Mouse (Mus musculus) bone marrow, adult 2 months (tissue): Measurements from ENCODE around the gene Rnf41. TPM values are rescaled to one million over a fixed set of nuclear protein-coding genes. Genes with fewer than 3 reads are reported as not detected.

Experiments
- H3K27ac ChIP-seq: fragments of 200-500 bp; 2 replicates; pipeline ENCODE4 v1.5.1; 2012; ENCODE audit warnings: low read depth, mild to moderate bottlenecking, control low read depth, inconsistent platforms, low read length; ENCODE audit not compliant: control insufficient read depth, poor library complexity, insufficient read depth
- H3K4me1 ChIP-seq: fragments of 200-500 bp; 2 replicates; pipeline ENCODE4 v1.6.1; 2011; ENCODE audit warnings: low read length; ENCODE audit not compliant: control insufficient read depth, insufficient read depth
- H3K4me3 ChIP-seq: fragments of 200-500 bp; replicated peaks from 2 replicates; pipeline ENCODE3; 2011; ENCODE audit warnings: mild to moderate bottlenecking, low read depth, low read length, control low read depth; ENCODE audit not compliant: control insufficient read depth
- CTCF ChIP-seq: fragments of 200-500 bp; IDR thresholded peaks from 2 replicates; pipeline ENCODE4 v1.5.1; 2011; ENCODE audit warnings: low read length, control low read depth; ENCODE audit not compliant: control insufficient read depth, insufficient read depth
- POLR2A ChIP-seq: fragments of 200-500 bp; IDR thresholded peaks from 2 replicates; pipeline ENCODE4 v1.6.1; 2011; ENCODE audit warnings: low read depth, mild to moderate bottlenecking, control low read depth, low read length, borderline replicate concordance; ENCODE audit not compliant: control insufficient read depth
- WGBS: fragments of 180-500 bp; shearing (Covaris S2); methylation state at CpG from one replicate; pipeline ENCODE4 v1.1.7; 2018; 5-methylcytosine and 5-hydroxymethylcytosine counted together
- polyA plus RNA-seq: library from polyadenylated mRNA; stranded (reverse); fragments of >200 nt; gene quantifications from 2 replicates; pipeline ENCODE4 v1.2.4, GENCODE M21; 2011; ENCODE audit warnings: low replicate concordance; ENCODE audit not compliant: missing spikeins, insufficient read depth, insufficient read length

Rnf41 gene
- polyA plus RNA-seq, 1 experiment, result 17.3 TPM

GRCm38 (mm10) chr10:128460270-128460630, 48.8 kb downstream of the Rnf41 start:
- H3K4me1 ChIP-seq, result no peaks in the 10 kb centered on the region
- H3K4me3 ChIP-seq, result peak overlapping the region; percentile 41
- 9% methylated on average over 5 of the region's 5 CpGs for WGBS
- no peak for TF ChIP-seq CTCF
- no peak overlapping the region for H3K27ac ChIP-seq

GRCm38 (mm10) chr10:128474366-128474765, 62.9 kb downstream of the Rnf41 start:
- H3K4me1 ChIP-seq, result no peaks in the 10 kb centered on the region
- 90% methylated on average over 12 of the region's 12 CpGs for WGBS
- TF ChIP-seq CTCF (no peak), POLR2A (no peak)
- no peak overlapping the region for H3K4me3 ChIP-seq
- H3K27ac ChIP-seq, result no peak overlapping the region

- 85% methylated on average over 7 of the region's 7 CpGs for WGBS
- Histone ChIP-seq H3K4me1 (peaks cover 1% of the 10 kb centered on the region; the same call in 1 of the 2 replicates), H3K4me3 (no peak overlapping the region), H3K27ac (no peak overlapping the region)
- TF ChIP-seq POLR2A (no peak), CTCF (no peak)
Measured at GRCm38 (mm10) chr10:128486370-128486769, 74.9 kb downstream of the Rnf41 start.

GRCm38 (mm10) chr10:128487861-128488712, 76.6 kb downstream of the Rnf41 start:
- H3K27ac ChIP-seq, result no peak overlapping the region
- 92% methylated on average over 22 of the region's 22 CpGs for WGBS
- no peak overlapping the region for H3K4me3 ChIP-seq
- peaks cover 3% of the 10 kb centered on the region; the same call in 1 of the 2 replicates for H3K4me1 ChIP-seq
- TF ChIP-seq CTCF (no peak), POLR2A (no peak)

- peaks cover 2% of the 10 kb centered on the region; the same call in 1 of the 2 replicates for H3K4me1 ChIP-seq
- TF ChIP-seq POLR2A (no peak), CTCF (no peak)
- WGBS, result 91% methylated on average over 4 of the region's 4 CpGs
- H3K4me3 ChIP-seq, result no peak overlapping the region
- H3K27ac ChIP-seq, result no peak overlapping the region
Measured at GRCm38 (mm10) chr10:128488776-128489175, 77.3 kb downstream of the Rnf41 start.

GRCm38 (mm10) chr10:128489380-128489779, 77.9 kb downstream of the Rnf41 start:
- TF ChIP-seq POLR2A (no peak), CTCF (no peak)
- no peak overlapping the region for H3K4me3 ChIP-seq
- no peak overlapping the region for H3K27ac ChIP-seq
- 46% methylated on average over 5 of the region's 5 CpGs for WGBS
- peaks cover 2% of the 10 kb centered on the region; the same call in 1 of the 2 replicates for H3K4me1 ChIP-seq

GRCm38 (mm10) chr10:128489785-128490184, 78.3 kb downstream of the Rnf41 start:
- H3K4me1 ChIP-seq, result peaks cover 2% of the 10 kb centered on the region; the same call in 1 of the 2 replicates
- H3K4me3 ChIP-seq, result no peak overlapping the region
- WGBS, result 90% methylated on average over 4 of the region's 4 CpGs
- no peak overlapping the region for H3K27ac ChIP-seq
- TF ChIP-seq POLR2A (no peak), CTCF (no peak)

GRCm38 (mm10) chr10:128490232-128490631, 78.8 kb downstream of the Rnf41 start:
- 87% methylated on average over 5 of the region's 5 CpGs for WGBS
- no peak for TF ChIP-seq CTCF
- Histone ChIP-seq H3K27ac (no peak overlapping the region), H3K4me3 (no peak overlapping the region), H3K4me1 (peaks cover 2% of the 10 kb centered on the region; the same call in 1 of the 2 replicates)

- no peak overlapping the region for H3K27ac ChIP-seq
Measured at GRCm38 (mm10) chr10:128490912-128491311, 79.5 kb downstream of the Rnf41 start.

More at GRCm38 (mm10) chr10:128490912-128491311, 79.5 kb downstream of the Rnf41 start:
- Histone ChIP-seq H3K4me3 (no peak overlapping the region), H3K4me1 (peaks cover 2% of the 10 kb centered on the region; the same call in 1 of the 2 replicates)
- WGBS, result 71% methylated on average over 5 of the region's 5 CpGs
- TF ChIP-seq POLR2A (no peak), CTCF (no peak)

Other genes with a start within 250 kb of the Rnf41 start
- 5.9 and 16.2 TPM in 2 replicates for gene Rbms2, start 231.4 kb upstream of the Rnf41 start, polyA plus RNA-seq
- 1.3 and 3.2 TPM in 2 replicates for gene Gls2, start 217.2 kb upstream of the Rnf41 start, polyA plus RNA-seq
- gene Spryd4, start 199.8 kb upstream of the Rnf41 start, polyA plus RNA-seq, result 5.1 and 5.3 TPM in 2 replicates
- gene Mip, start 185.8 kb upstream of the Rnf41 start, polyA plus RNA-seq, result not detected in 2 replicates
- gene Timeless, start 179.6 kb upstream of the Rnf41 start, polyA plus RNA-seq, result 45.9 and 61.1 TPM in 2 replicates
- gene Apon, start 157.6 kb upstream of the Rnf41 start, polyA plus RNA-seq, result 3.2 and 4.4 TPM in 2 replicates
- gene Apof, start 143.0 kb upstream of the Rnf41 start, polyA plus RNA-seq, result 2.6 and 4.0 TPM in 2 replicates
- gene Stat2, start 141.1 kb upstream of the Rnf41 start, polyA plus RNA-seq, result 32.7 and 54.1 TPM in 2 replicates
- gene Il23a, start 112.9 kb upstream of the Rnf41 start, polyA plus RNA-seq, result 1.5 and 2.1 TPM in 2 replicates
- 20.1 and 32.1 TPM in 2 replicates for gene Pan2, start 108.3 kb upstream of the Rnf41 start, polyA plus RNA-seq
- gene Cnpy2, start 89.2 kb upstream of the Rnf41 start, polyA plus RNA-seq, result 31.1 and 52.5 TPM in 2 replicates
- gene Cs, start 73.9 kb upstream of the Rnf41 start, polyA plus RNA-seq, result 61.9 and 64.4 TPM in 2 replicates
- gene Coq10a, start 42.7 kb upstream of the Rnf41 start, polyA plus RNA-seq, result 10.7 and 22.9 TPM in 2 replicates
- gene Ankrd52, start 34.5 kb upstream of the Rnf41 start, polyA plus RNA-seq, result 14.5 and 17.1 TPM in 2 replicates
- not detected in 2 replicates for gene Slc39a5, start 10.4 kb upstream of the Rnf41 start, polyA plus RNA-seq
- 26.4 and 40.0 TPM in 2 replicates for gene Nabp2, start 165 bp upstream of the Rnf41 start, polyA plus RNA-seq
- gene Smarcc2, start 47.6 kb downstream of the Rnf41 start, polyA plus RNA-seq, result 45.0 and 74.4 TPM in 2 replicates
- gene Myl6, start 82.5 kb downstream of the Rnf41 start, polyA plus RNA-seq, result 1,368 and 2,050 TPM in 2 replicates
- gene Myl6b, start 87.0 kb downstream of the Rnf41 start, polyA plus RNA-seq, result 0.79 and 2.4 TPM in 2 replicates
- 26.2 and 36.1 TPM in 2 replicates for gene Esyt1, start 114.2 kb downstream of the Rnf41 start, polyA plus RNA-seq
- gene Zc3h10, start 136.1 kb downstream of the Rnf41 start, polyA plus RNA-seq, result 7.0 and 9.8 TPM in 2 replicates
- 2,208 and 2,695 TPM in 2 replicates for gene Rpl41, start 137.6 kb downstream of the Rnf41 start, polyA plus RNA-seq
- gene Pa2g4, start 154.3 kb downstream of the Rnf41 start, polyA plus RNA-seq, result 80.3 and 116 TPM in 2 replicates
- 0.59 and 0.75 TPM in 2 replicates for gene Erbb3, start 178.0 kb downstream of the Rnf41 start, polyA plus RNA-seq
- gene Rps26, start 215.1 kb downstream of the Rnf41 start, polyA plus RNA-seq, result 1,015 and 1,193 TPM in 2 replicates
- not detected in 2 replicates for gene Ikzf4, start 234.3 kb downstream of the Rnf41 start, polyA plus RNA-seq